Mouse (Mus musculus) left cerebral cortex, adult 2 months (tissue): Measurements from ENCODE around the gene Scrn1. TPM values are rescaled to one million over a fixed set of nuclear protein-coding genes. Genes with fewer than 3 reads are reported as not detected.

ENCODE experiments used
- DNase-seq, 2 experiments: peaks; one replicate each; pipeline ENCODE4 v3.0.0; 2021 to 2022; ENCODE audit warnings: low spot score in 2 of 2, mixed read lengths in 1 of 2; ENCODE audit errors: extremely low spot score in 1 of 2
- H3K27ac ChIP-seq: fragments of 200-600 bp; 2 replicates; pipeline ENCODE4 v1.8.1; 2022
- H3K4me3 ChIP-seq: fragments of 200-600 bp; 2 replicates; pipeline ENCODE4 v1.8.1; 2022
- CTCF ChIP-seq: fragments of 200-600 bp; IDR thresholded peaks from 2 replicates; pipeline ENCODE4 v1.8.1; 2022; ENCODE audit warnings: antibody characterized with exemption, mild to moderate bottlenecking, moderate library complexity
- intact Hi-C: fragments of 180-260 bp; cut with DNase I; formaldehyde crosslinking; loops from one replicate; pipeline ENCODE4 v1.15.1; 2025
- total RNA-seq, 2 experiments: library from RNA; stranded (reverse); gene quantifications; 2 replicates each; pipeline ENCODE4 v1.2.3; 2021

The Scrn1 gene
- total RNA-seq, 2 experiments from 2014 or later, result 135 to 136 TPM

- H3K27ac ChIP-seq, result no peak overlapping the region
- no peak for TF ChIP-seq CTCF
- no peak for DNase-seq
- H3K4me3 ChIP-seq, result no peak overlapping the region
- intact Hi-C loops, result no loop called here
Measured at GRCm38 (mm10) chr6:54548314-54549019, 17.8 kb downstream of the Scrn1 start.

GRCm38 (mm10) chr6:54543646-54544045, 22.6 kb downstream of the Scrn1 start:
- no peak for TF ChIP-seq CTCF
- intact Hi-C loops, result no loop called here
- H3K27ac ChIP-seq, result no peak overlapping the region
- no peak for DNase-seq
- no peak overlapping the region for H3K4me3 ChIP-seq

GRCm38 (mm10) chr6:54542836-54543235, 23.5 kb downstream of the Scrn1 start:
- Histone ChIP-seq H3K4me3 (no peak overlapping the region), H3K27ac (no peak overlapping the region)
- DNase-seq, result no peak
- intact Hi-C loops, result no loop called here
- no peak for TF ChIP-seq CTCF

GRCm38 (mm10) chr6:54540252-54540887, 25.9 kb downstream of the Scrn1 start:
- Histone ChIP-seq H3K4me3 (no peak overlapping the region), H3K27ac (no peak overlapping the region)
- intact Hi-C loops, result no loop called here
- no peak for DNase-seq
- no peak for TF ChIP-seq CTCF

GRCm38 (mm10) chr6:54539396-54539795, 26.9 kb downstream of the Scrn1 start:
- intact Hi-C loops, result no loop called here
- Histone ChIP-seq H3K4me3 (no peak overlapping the region), H3K27ac (no peak overlapping the region; the same call in 1 of the 2 replicates)
- no peak for DNase-seq
- no peak for TF ChIP-seq CTCF

- Histone ChIP-seq H3K4me3 (no peak overlapping the region), H3K27ac (peak overlapping the region; percentile 32; the same call in 1 of the 2 replicates)
- intact Hi-C loops, result no loop called here
- peak in 1 of 2 experiments; percentile 30 for DNase-seq
- TF ChIP-seq CTCF, result no peak; the same call in 1 of the 2 replicates
Measured at GRCm38 (mm10) chr6:54538773-54539173, 27.5 kb downstream of the Scrn1 start.

- no peak for TF ChIP-seq CTCF
- no peak for DNase-seq
- Histone ChIP-seq H3K4me3 (no peak overlapping the region), H3K27ac (no peak overlapping the region)
- intact Hi-C loops, result no loop called here
Measured at GRCm38 (mm10) chr6:54537053-54537452, 29.2 kb downstream of the Scrn1 start.

- no peak overlapping the region for H3K4me3 ChIP-seq
- no peak for DNase-seq
- H3K27ac ChIP-seq, result no peak overlapping the region
- intact Hi-C loops, result no loop called here
- no peak for TF ChIP-seq CTCF
Measured at GRCm38 (mm10) chr6:54535485-54535884, 30.8 kb downstream of the Scrn1 start.

- Histone ChIP-seq H3K27ac (no peak overlapping the region), H3K4me3 (no peak overlapping the region)
- intact Hi-C loops, result no loop called here
- DNase-seq, result peak in 1 of 2 experiments; percentile 41
- no peak for TF ChIP-seq CTCF
Measured at GRCm38 (mm10) chr6:54531048-54531481, 35.2 kb downstream of the Scrn1 start.

- Histone ChIP-seq H3K27ac (no peak overlapping the region), H3K4me3 (no peak overlapping the region)
- intact Hi-C loops, result no loop called here
- no peak for TF ChIP-seq CTCF
- no peak for DNase-seq
Measured at GRCm38 (mm10) chr6:54530182-54530581, 36.1 kb downstream of the Scrn1 start.

GRCm38 (mm10) chr6:54528666-54529065, 37.6 kb downstream of the Scrn1 start:
- intact Hi-C loops, result no loop called here
- no peak overlapping the region for H3K4me3 ChIP-seq
- TF ChIP-seq CTCF, result no peak
- DNase-seq, result no peak
- H3K27ac ChIP-seq, result no peak overlapping the region

GRCm38 (mm10) chr6:54518758-54519157, 47.5 kb downstream of the Scrn1 start:
- intact Hi-C loops, result no loop called here
- TF ChIP-seq CTCF, result no peak
- DNase-seq, result no peak
- Histone ChIP-seq H3K27ac (no peak overlapping the region), H3K4me3 (no peak overlapping the region)
